Mouse (Mus musculus) bone marrow macrophage, adult 2 months (primary cell): Measurements from ENCODE around the gene Nup188.

Experiments
- CTCF ChIP-seq: IDR thresholded peaks from 2 replicates; pipeline ENCODE4 v1.5.1; 2012; ENCODE audit warnings: low read depth, mild to moderate bottlenecking, low read length, moderate library complexity
- POLR2A ChIP-seq: IDR thresholded peaks from 2 replicates; pipeline ENCODE4 v1.6.1; 2012; ENCODE audit warnings: mild to moderate bottlenecking, low read depth, low read length, borderline replicate concordance

DNA sequence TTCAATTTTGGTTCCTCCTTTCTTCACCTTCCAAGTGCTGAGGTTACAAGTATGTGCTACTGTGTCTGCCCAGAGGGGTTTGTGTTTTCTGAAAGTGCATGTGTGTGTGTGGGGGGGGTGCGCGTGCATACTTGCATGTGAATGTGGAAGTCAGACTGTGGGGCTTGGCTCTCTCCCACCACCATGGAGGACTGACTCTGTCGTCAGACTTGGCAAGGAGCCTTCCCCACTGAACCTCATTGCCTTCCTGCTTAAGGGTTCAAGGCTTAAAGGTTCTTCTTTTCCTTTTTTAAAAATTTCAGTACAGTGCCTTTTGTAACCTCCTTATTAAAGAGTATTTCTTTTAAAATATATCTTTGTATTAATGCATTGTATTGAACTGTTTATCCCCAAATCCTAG is 42.6 kb downstream of the Nup188 start:
- TF ChIP-seq CTCF (no peak), POLR2A (no peak)
